Mouse (Mus musculus) stomach, postnatal 0 days (tissue): Measurements from ENCODE around the gene Ifi202b.
"Not testable (repeated sequence)": the region's sequence is repeated elsewhere in the genome, so short reads cannot be mapped to it uniquely, and the experiment has no call there.

Experiments used
- CTCF ChIP-seq: IDR thresholded peaks from 2 replicates; pipeline ENCODE4 v1.5.1; 2016; ENCODE audit warnings: antibody characterized with exemption, low read depth, mild to moderate bottlenecking, moderate library complexity
- EP300 ChIP-seq: optimal IDR thresholded peaks from 2 replicates; pipeline ENCODE3; 2016; ENCODE audit warnings: antibody characterized with exemption

DNA sequence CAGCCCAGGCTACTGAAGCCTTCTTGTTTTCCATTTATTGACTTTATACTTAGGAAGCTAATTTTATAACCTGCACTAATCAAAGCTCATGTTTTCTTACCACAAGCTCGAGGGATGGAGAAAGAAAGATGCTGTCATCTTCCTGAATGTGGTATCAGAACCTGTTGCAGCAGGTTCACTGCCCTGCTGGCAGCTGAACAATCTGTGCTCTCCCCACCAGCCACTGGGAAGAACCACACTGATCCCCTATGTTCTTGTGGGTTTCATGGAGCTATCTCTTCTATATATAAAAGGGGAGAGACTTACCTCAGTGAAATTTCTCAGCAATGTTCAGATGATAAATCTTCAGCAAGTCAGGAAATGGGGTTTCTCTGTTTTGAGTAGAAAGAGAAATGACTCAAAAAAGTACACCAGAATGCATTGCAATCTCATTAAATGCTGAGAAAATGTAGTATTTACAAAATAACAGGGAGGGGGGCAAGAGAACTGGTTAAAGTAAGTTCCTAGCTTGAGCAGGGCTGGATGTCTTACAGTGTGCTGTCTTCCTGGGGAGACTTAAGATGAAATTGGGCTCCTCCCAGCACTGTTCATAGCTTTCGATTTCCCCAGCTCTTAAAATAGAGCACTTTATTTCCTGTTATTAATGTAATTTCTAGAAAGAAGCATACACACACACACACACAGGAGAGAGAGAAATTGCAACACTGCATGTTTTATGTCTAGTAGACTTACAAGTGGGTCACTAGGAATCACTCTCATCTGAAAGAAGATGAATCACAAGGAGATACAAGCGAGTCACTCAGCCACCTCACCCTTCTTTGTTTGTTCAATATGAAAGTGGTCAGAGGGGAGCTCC is 40.4 kb downstream of the Ifi202b start, which contains the start of the genes Mndal and Ifi203:
- not testable (repeated sequence) for TF ChIP-seq CTCF, EP300
